ENCODE assay signal across 23 mouse cellular contexts in genomic region chr9:115201264-115201663, GRCm38 (mm10).
"Had no signal": no experiment of that assay in that cellular context is flagged by ENCODE, and none has a peak within 500 bp of the region (broad histone marks: within the 10 kb centered on the region; RNA-seq: fewer than 3 reads in every experiment).

No protein-coding gene starts in this region.

- H3K27ac ChIP-seq: heart, adult 2 months; heart, embryonic 13.5 days; heart, embryonic 15.5 days; hindbrain, embryonic 13.5 days; hindbrain, embryonic 15.5 days; hindbrain, postnatal 0 days; kidney, embryonic 15.5 days; kidney, postnatal 0 days; limb, embryonic 13.5 days; limb, embryonic 15.5 days; liver, embryonic 12.5 days had no signal

- H3K36me3 ChIP-seq: heart, embryonic 13.5 days; heart, embryonic 15.5 days; hindbrain, embryonic 13.5 days; hindbrain, embryonic 15.5 days; kidney, embryonic 15.5 days; limb, embryonic 13.5 days; limb, embryonic 15.5 days; liver, embryonic 12.5 days had no signal

- H3K27me3 ChIP-seq: heart, embryonic 13.5 days; heart, embryonic 15.5 days; hindbrain, embryonic 13.5 days; hindbrain, embryonic 15.5 days; kidney, embryonic 15.5 days; limb, embryonic 13.5 days; limb, embryonic 15.5 days had no signal

- H3K4me3 ChIP-seq: heart, adult 2 months; heart, embryonic 13.5 days; heart, embryonic 15.5 days; hindbrain, embryonic 13.5 days; hindbrain, embryonic 15.5 days; kidney, embryonic 15.5 days; limb, embryonic 13.5 days; limb, embryonic 15.5 days; liver, embryonic 12.5 days had no signal

- DNase-seq: gastrocnemius, postnatal 14 days; gastrocnemius, postnatal 36 days; heart, adult 11 months; heart, adult 2 months; heart, postnatal 14 days; heart, postnatal 36 days; kidney, adult 11 months; kidney, adult 2 months; kidney, adult 9 months; kidney, postnatal 14 days; kidney, postnatal 36 days; layer of hippocampus, postnatal 36 days; left cerebral cortex, postnatal 4 days had no signal
